ENCODE assay signal across 9 mouse cellular contexts in the genomic region with DNA sequence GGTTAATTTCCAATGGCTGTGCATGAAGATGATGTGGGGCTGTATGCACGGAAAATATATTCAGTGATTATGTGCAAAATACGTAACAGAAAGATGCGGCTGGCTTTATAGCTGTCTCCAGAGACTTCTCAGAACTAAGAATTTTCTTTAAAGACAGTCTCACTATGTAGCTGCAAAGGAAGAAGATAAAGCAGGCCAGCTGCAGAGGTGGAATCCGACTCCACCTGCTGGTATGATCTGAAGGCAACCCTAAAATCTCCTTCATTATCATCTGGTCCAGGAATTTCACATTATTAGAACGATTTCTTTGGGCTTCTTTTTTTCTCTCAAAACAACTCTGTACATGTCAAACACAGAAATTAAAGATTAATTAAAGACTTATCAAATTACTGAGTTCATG.
DNase-seq lines count a peak whose midpoint lies in the region; ATAC-seq lines count a peak whose summit lies in the region.
"Had no signal": no experiment of that assay in that cellular context is flagged by ENCODE, and none has a peak within 500 bp of the region (broad histone marks: within the 10 kb centered on the region; RNA-seq: fewer than 3 reads in every experiment).

No protein-coding gene starts in this region.

- DNase-seq in frontal cortex, postnatal 36 days (ENCODE audit: low spot score in 2 of 2): no peak
- peak; percentile 76 for DNase-seq in midbrain, embryonic 14.5 days
- DNase-seq in midbrain, embryonic 10.5 days (ENCODE audit: low spot score): no peak
- peak; percentile 12 for DNase-seq in embryo, embryonic 10.5 days (ENCODE audit: low spot score)
- no peak for DNase-seq in urinary bladder, postnatal 25 days (ENCODE audit: low spot score)
- DNase-seq in urinary bladder, postnatal 10 days (ENCODE audit: low spot score): no peak

- ATAC-seq in frontal cortex, adult (ENCODE audit: low TSS enrichment): peak; percentile 76; the same call in 1 of the 2 replicates
- ATAC-seq in midbrain, embryonic 14.5 days (ENCODE audit: low FRiP score, low TSS enrichment): 0 out of 2 replicates have a peak, but pooled peaks have one; percentile 52
- ATAC-seq in neural tube, embryonic 14.5 days (ENCODE audit: low read depth): peak; percentile 60; the same call in 1 of the 2 replicates

- H3K27ac ChIP-seq in midbrain, embryonic 14.5 days (replicated peaks; ENCODE audit: low read depth, low read length): no peak overlapping the region
- no peak overlapping the region for H3K27ac ChIP-seq in midbrain, embryonic 10.5 days (replicated peaks)
- no peak overlapping the region for H3K27ac ChIP-seq in neural tube, embryonic 14.5 days (ENCODE audit: low read depth, low read length)
- H3K27ac ChIP-seq: lung, embryonic 15.5 days had no signal

- H3K4me1 ChIP-seq in midbrain, embryonic 14.5 days (ENCODE audit: control insufficient read depth, insufficient read depth, low read length): no peaks in the 10 kb centered on the region
- H3K4me1 ChIP-seq in midbrain, embryonic 10.5 days: no peaks in the 10 kb centered on the region
- H3K4me1 ChIP-seq in neural tube, embryonic 14.5 days (ENCODE audit: control insufficient read depth, insufficient read depth, low read length): no peaks in the 10 kb centered on the region
- H3K4me1 ChIP-seq: lung, embryonic 15.5 days had no signal

- no peak overlapping the region for H3K4me3 ChIP-seq in midbrain, embryonic 14.5 days (replicated peaks; ENCODE audit: low read depth, low read length)
- no peak overlapping the region for H3K4me3 ChIP-seq in midbrain, embryonic 10.5 days
- H3K4me3 ChIP-seq in neural tube, embryonic 14.5 days (ENCODE audit: low read depth, low read length): no peak overlapping the region
- H3K4me3 ChIP-seq: lung, embryonic 15.5 days had no signal

- H3K9me3 ChIP-seq in midbrain, embryonic 14.5 days (ENCODE audit: control insufficient read depth, low read length): no peaks in the 10 kb centered on the region
- no peaks in the 10 kb centered on the region for H3K9me3 ChIP-seq in midbrain, embryonic 10.5 days (replicated peaks)
- no peaks in the 10 kb centered on the region for H3K9me3 ChIP-seq in neural tube, embryonic 14.5 days (ENCODE audit: control insufficient read depth, low read length)
- H3K9me3 ChIP-seq: lung, embryonic 15.5 days had no signal

- no peaks in the 10 kb centered on the region for H3K36me3 ChIP-seq in midbrain, embryonic 14.5 days (ENCODE audit: control insufficient read depth, insufficient read depth, low read length)
- no peaks in the 10 kb centered on the region for H3K36me3 ChIP-seq in midbrain, embryonic 10.5 days
- H3K36me3 ChIP-seq in neural tube, embryonic 14.5 days (ENCODE audit: control insufficient read depth, insufficient read depth, low read length): no peaks in the 10 kb centered on the region
- H3K36me3 ChIP-seq: lung, embryonic 15.5 days had no signal

- 65% methylated on average over 5 of the region's 5 CpGs for WGBS in midbrain, embryonic 14.5 days
- WGBS in midbrain, embryonic 10.5 days: 85% methylated on average over 5 of the region's 5 CpGs
- WGBS in neural tube, embryonic 14.5 days: 60% methylated on average over 5 of the region's 5 CpGs

- H3K4me2 ChIP-seq in midbrain, embryonic 14.5 days (ENCODE audit: low read length): no peak overlapping the region
- no peak overlapping the region for H3K4me2 ChIP-seq in neural tube, embryonic 14.5 days (ENCODE audit: low read depth, low read length)
- H3K4me2 ChIP-seq: lung, embryonic 15.5 days had no signal

- H3K27me3 ChIP-seq in midbrain, embryonic 14.5 days (ENCODE audit: control insufficient read depth, insufficient read depth, low read length): no peaks in the 10 kb centered on the region
- H3K27me3 ChIP-seq in midbrain, embryonic 10.5 days (ENCODE audit: low read depth, poor library complexity, severe bottlenecking): no peaks in the 10 kb centered on the region
- no peaks in the 10 kb centered on the region for H3K27me3 ChIP-seq in neural tube, embryonic 14.5 days (ENCODE audit: control insufficient read depth, insufficient read depth, low read length)
- H3K27me3 ChIP-seq: lung, embryonic 15.5 days had no signal

- H3K9ac ChIP-seq in midbrain, embryonic 14.5 days (replicated peaks; ENCODE audit: low read length): no peak overlapping the region
- no peak overlapping the region for H3K9ac ChIP-seq in neural tube, embryonic 14.5 days (replicated peaks; ENCODE audit: low read depth, low read length)
- H3K9ac ChIP-seq: lung, embryonic 15.5 days had no signal

Comparison
In these comparisons a context has a peak if more than half of its experiments do, and no peak if none do; other contexts are left out.
1. DNase-seq: peak in midbrain, embryonic 14.5 days (single experiment) and embryo, embryonic 10.5 days (single experiment); none in frontal cortex, postnatal 36 days (0 of 2), midbrain, embryonic 10.5 days (single experiment), urinary bladder, postnatal 25 days (single experiment) and urinary bladder, postnatal 10 days (single experiment).
2. Peak in every context shown above with its lines, with median percentiles within 50 percentile points of each other: ATAC-seq.